Mouse (Mus musculus): ENCODE results near the gene Pfn1. TPM values are rescaled to one million over a fixed set of nuclear protein-coding genes. Genes with fewer than 3 reads are reported as not detected.
A peak's percentile ranks its signal among the peaks of the same experiment; 100 is the strongest.

Pfn1 gene
- total RNA-seq, 1 experiment: 732 TPM

- H3K36me3 ChIP-seq (ENCODE audit: control insufficient read depth, insufficient read depth, low read length, poor library complexity, severe bottlenecking): no peaks in the 10 kb centered on the region
- H3K27ac ChIP-seq (ENCODE audit: insufficient read depth, low read depth, low read length, poor library complexity, severe bottlenecking): no peak overlapping the region
- TF ChIP-seq CHD2 (IDR thresholded peaks at IDR 0.05; ENCODE audit: low read depth, low read length) (no peak), ZC3H11A (IDR thresholded peaks at IDR 0.05; ENCODE audit: borderline replicate concordance, low read depth, low read length) (no peak), HCFC1 (IDR thresholded peaks at IDR 0.05; ENCODE audit: borderline replicate concordance, insufficient read depth, low read length) (no peak), ZNF384 (IDR thresholded peaks at IDR 0.05; ENCODE audit: low read depth, low read length) (no peak), MAFK (IDR thresholded peaks at IDR 0.05; ENCODE audit: insufficient read depth, low read depth, low read length) (no peak)
- H3K9ac ChIP-seq (ENCODE audit: insufficient read depth, low read depth, low read length, poor library complexity, severe bottlenecking): no peak overlapping the region
- in situ Hi-C loops (cut with MboI; ENCODE audit: low sequenced_read_pairs in 2 of 2, unreplicated experiment in 2 of 2): loop anchor here in 1 of 2 experiments (10.0 kb wide), 1 partner anchor 126 kb away; no protein-coding TSS in a partner anchor
- H3K4me1 ChIP-seq (ENCODE audit: control insufficient read depth in 2 of 2, insufficient read depth in 2 of 2, low read length in 2 of 2, poor library complexity in 1 of 2): peaks cover 4 to 11% of the 10 kb centered on the region in 2 experiments; a peak in 1 of 4 replicates
- no peak overlapping the region for H3K4me3 ChIP-seq (ENCODE audit: insufficient read depth in 1 of 2, low read depth in 1 of 2, low read length in 2 of 2, poor library complexity in 1 of 2, severe bottlenecking in 1 of 2)
- no peak for DNase-seq (ENCODE audit: low read depth, low spot score)
- no peaks in the 10 kb centered on the region for H3K9me3 ChIP-seq (ENCODE audit: control insufficient read depth, insufficient read depth, low read depth, low read length)
Observed at GRCm38 (mm10) chr11:70628431-70628830, 26.0 kb downstream of the Pfn1 start.

- Histone ChIP-seq H3K27ac (ENCODE audit: insufficient read depth, low read depth, low read length, poor library complexity, severe bottlenecking) (no peak overlapping the region), H3K9me3 (ENCODE audit: control insufficient read depth, insufficient read depth, low read depth, low read length) (no peaks in the 10 kb centered on the region), H3K4me3 (ENCODE audit: insufficient read depth in 1 of 2, low read depth in 1 of 2, low read length in 2 of 2, poor library complexity in 1 of 2, severe bottlenecking in 1 of 2) (no peak overlapping the region), H3K36me3 (ENCODE audit: control insufficient read depth, insufficient read depth, low read length, poor library complexity, severe bottlenecking) (no peaks in the 10 kb centered on the region), H3K4me1 (ENCODE audit: control insufficient read depth in 2 of 2, insufficient read depth in 2 of 2, low read length in 2 of 2, poor library complexity in 1 of 2) (peaks cover 4 to 18% of the 10 kb centered on the region in 2 experiments; a peak in 2 of 4 replicates), H3K9ac (ENCODE audit: insufficient read depth, low read depth, low read length, poor library complexity, severe bottlenecking) (no peak overlapping the region)
- no peak for TF ChIP-seq ZC3H11A (IDR thresholded peaks at IDR 0.05; ENCODE audit: borderline replicate concordance, low read depth, low read length)
- no peak for TF ChIP-seq ZNF384 (IDR thresholded peaks at IDR 0.05; ENCODE audit: low read depth, low read length)
- no peak for TF ChIP-seq MAFK (IDR thresholded peaks at IDR 0.05; ENCODE audit: insufficient read depth, low read depth, low read length)
- no peak for TF ChIP-seq HCFC1 (IDR thresholded peaks at IDR 0.05; ENCODE audit: borderline replicate concordance, insufficient read depth, low read length)
- no peak for TF ChIP-seq CHD2 (IDR thresholded peaks at IDR 0.05; ENCODE audit: low read depth, low read length)
- no peak for DNase-seq (ENCODE audit: low read depth, low spot score)
- in situ Hi-C loops (cut with MboI; ENCODE audit: low sequenced_read_pairs in 2 of 2, unreplicated experiment in 2 of 2): loop anchor here in 1 of 2 experiments (10.0 kb wide), 1 partner anchor 128 kb away; no protein-coding TSS in a partner anchor
Observed at GRCm38 (mm10) chr11:70626877-70627276, 27.6 kb downstream of the Pfn1 start.

- no peaks in the 10 kb centered on the region for H3K9me3 ChIP-seq (ENCODE audit: control insufficient read depth, insufficient read depth, low read depth, low read length)
- H3K4me1 ChIP-seq (ENCODE audit: control insufficient read depth in 2 of 2, insufficient read depth in 2 of 2, low read length in 2 of 2, poor library complexity in 1 of 2): peaks cover 4 to 19% of the 10 kb centered on the region in 2 experiments; a peak in 2 of 4 replicates
- H3K9ac ChIP-seq (ENCODE audit: insufficient read depth, low read depth, low read length, poor library complexity, severe bottlenecking): 0 out of 2 replicates have a peak overlapping the region, but pooled peaks have one; percentile 15
- in situ Hi-C loops (cut with MboI; ENCODE audit: low sequenced_read_pairs in 2 of 2, unreplicated experiment in 2 of 2): loop anchor here in 1 of 2 experiments (10.0 kb wide), 1 partner anchor 129 kb away; no protein-coding TSS in a partner anchor
- TF ChIP-seq ZC3H11A (IDR thresholded peaks at IDR 0.05; ENCODE audit: borderline replicate concordance, low read depth, low read length) (no peak), HCFC1 (IDR thresholded peaks at IDR 0.05; ENCODE audit: borderline replicate concordance, insufficient read depth, low read length) (no peak), CHD2 (IDR thresholded peaks at IDR 0.05; ENCODE audit: low read depth, low read length) (no peak), MAFK (IDR thresholded peaks at IDR 0.05; ENCODE audit: insufficient read depth, low read depth, low read length) (no peak), ZNF384 (IDR thresholded peaks at IDR 0.05; ENCODE audit: low read depth, low read length) (no peak)
- H3K4me3 ChIP-seq (ENCODE audit: insufficient read depth in 1 of 2, low read depth in 1 of 2, low read length in 2 of 2, poor library complexity in 1 of 2, severe bottlenecking in 1 of 2): no peak overlapping the region
- DNase-seq (ENCODE audit: low read depth, low spot score): no peak
- H3K36me3 ChIP-seq (ENCODE audit: control insufficient read depth, insufficient read depth, low read length, poor library complexity, severe bottlenecking): no peaks in the 10 kb centered on the region
- H3K27ac ChIP-seq (ENCODE audit: insufficient read depth, low read depth, low read length, poor library complexity, severe bottlenecking): no peak overlapping the region
Observed at GRCm38 (mm10) chr11:70625473-70625872, 29.0 kb downstream of the Pfn1 start.

- TF ChIP-seq HCFC1 (IDR thresholded peaks at IDR 0.05; ENCODE audit: borderline replicate concordance, insufficient read depth, low read length) (no peak), ZC3H11A (IDR thresholded peaks at IDR 0.05; ENCODE audit: borderline replicate concordance, low read depth, low read length) (peak; percentile 53; the same call in 1 of the 2 replicates), MAFK (IDR thresholded peaks at IDR 0.05; ENCODE audit: insufficient read depth, low read depth, low read length) (no peak), CHD2 (IDR thresholded peaks at IDR 0.05; ENCODE audit: low read depth, low read length) (no peak)
- in situ Hi-C loops (cut with MboI; ENCODE audit: low sequenced_read_pairs in 2 of 2, unreplicated experiment in 2 of 2): loop anchor here in 1 of 2 experiments (10.0 kb wide), 1 partner anchor 132 kb away; no protein-coding TSS in a partner anchor
- Histone ChIP-seq H3K4me1 (ENCODE audit: control insufficient read depth in 2 of 2, insufficient read depth in 2 of 2, low read length in 2 of 2, poor library complexity in 1 of 2) (peaks cover 4 to 19% of the 10 kb centered on the region in 2 experiments; a peak in 2 of 4 replicates), H3K4me3 (ENCODE audit: insufficient read depth in 1 of 2, low read depth in 1 of 2, low read length in 2 of 2, poor library complexity in 1 of 2, severe bottlenecking in 1 of 2) (no peak overlapping the region), H3K36me3 (ENCODE audit: control insufficient read depth, insufficient read depth, low read length, poor library complexity, severe bottlenecking) (no peaks in the 10 kb centered on the region), H3K27ac (ENCODE audit: insufficient read depth, low read depth, low read length, poor library complexity, severe bottlenecking) (no peak overlapping the region), H3K9me3 (ENCODE audit: control insufficient read depth, insufficient read depth, low read depth, low read length) (no peaks in the 10 kb centered on the region), H3K9ac (ENCODE audit: insufficient read depth, low read depth, low read length, poor library complexity, severe bottlenecking) (no peak overlapping the region; the same call in 1 of the 2 replicates)
- DNase-seq (ENCODE audit: low read depth, low spot score): no peak
Observed at GRCm38 (mm10) chr11:70623053-70623742, 31.2 kb downstream of the Pfn1 start.

Data from ES-E14 (cell line).